Mouse (Mus musculus) ES-E14 (cell line): Measurements from ENCODE around the gene Tulp1. TPM values are rescaled to one million over a fixed set of nuclear protein-coding genes. Genes with fewer than 3 reads are reported as not detected.
A peak's percentile ranks its signal among the peaks of the same experiment; 100 is the strongest.
"Not testable (repeated sequence)": the region's sequence is repeated elsewhere in the genome, so short reads cannot be mapped to it uniquely, and the experiment has no call there.

Experiments
- DNase-seq: peaks from one replicate; pipeline ENCODE4 v3.0.0-alpha.2; 2013; ENCODE audit warnings: low read depth, low spot score
- H3K27ac ChIP-seq: 2 replicates; pipeline ENCODE4 v1.5.1; 2012; ENCODE audit warnings: low read depth, mild to moderate bottlenecking, low read length, moderate library complexity, mixed read lengths; ENCODE audit not compliant: poor library complexity, insufficient read depth, severe bottlenecking
- H3K36me3 ChIP-seq: 2 replicates; pipeline ENCODE4 v1.6.1; 2012; ENCODE audit warnings: mild to moderate bottlenecking, low read length, moderate library complexity, mixed read lengths; ENCODE audit not compliant: control insufficient read depth, poor library complexity, insufficient read depth, severe bottlenecking
- H3K4me1 ChIP-seq, 2 experiments: fragments of 150-350 bp in 1 of 2; sonication (generic) in 1 of 2; 2 replicates each; pipeline ENCODE4 v1.6.1; 2012; ENCODE audit warnings: low read length in 2 of 2, mild to moderate bottlenecking in 1 of 2, mixed read lengths in 1 of 2; ENCODE audit not compliant: control insufficient read depth in 2 of 2, insufficient read depth in 2 of 2, poor library complexity in 1 of 2
- H3K4me3 ChIP-seq, 2 experiments: fragments of 150-350 bp in 1 of 2; sonication (generic) in 1 of 2; 2 replicates each; pipeline ENCODE4 v1.5.1; 2012; ENCODE audit warnings: low read length in 2 of 2, low read depth in 1 of 2, mild to moderate bottlenecking in 1 of 2, mixed read lengths in 1 of 2; ENCODE audit not compliant: insufficient read depth in 1 of 2, poor library complexity in 1 of 2, severe bottlenecking in 1 of 2
- H3K9ac ChIP-seq: 2 replicates; pipeline ENCODE4 v1.6.1; 2012; ENCODE audit warnings: low read depth, mild to moderate bottlenecking, low read length, mixed read lengths; ENCODE audit not compliant: poor library complexity, insufficient read depth, severe bottlenecking
- H3K9me3 ChIP-seq: fragments of 150-350 bp; sonication (generic); 2 replicates; pipeline ENCODE4 v1.6.1; 2012; ENCODE audit warnings: low read depth, mild to moderate bottlenecking, low read length; ENCODE audit not compliant: control insufficient read depth, insufficient read depth
- CHD2 ChIP-seq: IDR thresholded peaks from 2 replicates; pipeline ENCODE4 v1.6.1; 2014; ENCODE audit warnings: mild to moderate bottlenecking, low read depth, low read length, inconsistent platforms
- HCFC1 ChIP-seq: IDR thresholded peaks from 2 replicates; pipeline ENCODE4 v1.6.1; 2012; ENCODE audit warnings: low read length, inconsistent platforms, borderline replicate concordance; ENCODE audit not compliant: insufficient read depth
- MAFK ChIP-seq: IDR thresholded peaks from 2 replicates; pipeline ENCODE4 v1.6.1; 2014; ENCODE audit warnings: mild to moderate bottlenecking, low read depth, low read length, inconsistent platforms; ENCODE audit not compliant: insufficient read depth
- ZC3H11A ChIP-seq: IDR thresholded peaks from 2 replicates; pipeline ENCODE4 v1.6.1; 2012; ENCODE audit warnings: low read depth, mild to moderate bottlenecking, inconsistent platforms, low read length, borderline replicate concordance
- ZNF384 ChIP-seq: IDR thresholded peaks from 2 replicates; pipeline ENCODE4 v1.6.1; 2012; ENCODE audit warnings: low read depth, low read length, inconsistent platforms
- in situ Hi-C, 2 experiments: fragments of 600-800 bp; cut with MboI; formaldehyde crosslinking; loops; one replicate each; pipeline ENCODE4 v1.15.1; 2025; ENCODE audit warnings: low sequenced_read_pairs in 2 of 2, inconsistent platforms in 1 of 2; ENCODE audit not compliant: unreplicated experiment in 2 of 2
- total RNA-seq: library from RNA; depleted of rRNA; stranded (reverse); fragments of 300-350 nt; gene quantifications from 2 replicates; pipeline ENCODE4 v1.2.3, GENCODE M21; 2012

Gene Tulp1
- total RNA-seq, 1 experiment, result 3.7 TPM

GRCm38 (mm10) chr17:28332113-28332914, 32.7 kb downstream of the Tulp1 start:
- in situ Hi-C loops, result no loop called here
- no peak for DNase-seq
- H3K36me3 ChIP-seq, result peaks cover 35% of the 10 kb centered on the region
- no peak overlapping the region for H3K27ac ChIP-seq
- H3K4me3 ChIP-seq, result no peak overlapping the region
- TF ChIP-seq HCFC1 (peak; percentile 26; the same call in 1 of the 2 replicates), ZC3H11A (no peak), ZNF384 (no peak), CHD2 (peak; percentile 44; the same call in 1 of the 2 replicates), MAFK (no peak)
- peaks cover 0 to 35% of the 10 kb centered on the region in 2 experiments; a peak in 1 of 4 replicates for H3K4me1 ChIP-seq
- no peak overlapping the region for H3K9ac ChIP-seq
- H3K9me3 ChIP-seq, result no peaks in the 10 kb centered on the region

GRCm38 (mm10) chr17:28331241-28332112, 33.5 kb downstream of the Tulp1 start:
- Histone ChIP-seq H3K4me1 (peaks cover 0 to 37% of the 10 kb centered on the region in 2 experiments; a peak in 2 of 4 replicates), H3K27ac (no peak overlapping the region), H3K36me3 (peaks cover 37% of the 10 kb centered on the region), H3K4me3 (peak overlapping the region in 1 of 2 experiments; percentile 95; a peak in 2 of 4 replicates), H3K9me3 (no peaks in the 10 kb centered on the region), H3K9ac (peak overlapping the region; percentile 51; the same call in 1 of the 2 replicates)
- in situ Hi-C loops, result no loop called here
- TF ChIP-seq CHD2, result peak; percentile 52; the same call in 1 of the 2 replicates
- no peak for TF ChIP-seq ZC3H11A
- no peak for DNase-seq

- in situ Hi-C loops, DNase-seq, H3K27ac ChIP-seq, H3K9me3 ChIP-seq: not testable (repeated sequence)
- Histone ChIP-seq H3K4me1 (peaks cover 0 to 41% of the 10 kb centered on the region in 2 experiments; a peak in 2 of 4 replicates), H3K9ac (peak overlapping the region; percentile 51), H3K4me3 (peak overlapping the region in 1 of 2 experiments; percentile 95; a peak in 2 of 4 replicates), H3K36me3 (peaks cover 38% of the 10 kb centered on the region)
These were observed 34.4 kb downstream of the Tulp1 start for GRCm38 (mm10) chr17:28330590-28330989.

- DNase-seq, result no peak
- Histone ChIP-seq H3K36me3 (peaks cover 38% of the 10 kb centered on the region), H3K9me3 (no peaks in the 10 kb centered on the region), H3K4me3 (peak overlapping the region; percentile 56 to 95), H3K9ac (peak overlapping the region; percentile 99), H3K4me1 (peaks cover 0 to 38% of the 10 kb centered on the region in 2 experiments; a peak in 2 of 4 replicates), H3K27ac (peak overlapping the region; percentile 90)
- in situ Hi-C loops, result no loop called here
- TF ChIP-seq MAFK, result no peak
- 0 out of 2 replicates have a peak, but pooled peaks have one; percentile 16 for TF ChIP-seq ZNF384
- TF ChIP-seq ZC3H11A, result no peak
- no peak for TF ChIP-seq CHD2
- no peak for TF ChIP-seq HCFC1
These were observed 34.8 kb downstream of the Tulp1 start for GRCm38 (mm10) chr17:28330232-28330546.
